Mouse (Mus musculus) heart, postnatal 0 days (tissue): ENCODE data around the gene Pdcd1lg2. TPM values are rescaled to one million over a fixed set of nuclear protein-coding genes. Genes with fewer than 3 reads are reported as not detected.

Source experiments
- ATAC-seq: fragments of 200-750 bp; cut with Nextera tagmentation; 2 replicates; pipeline ENCODE4 v1.8.0; 2017; ENCODE audit warnings: low read depth, moderate number of reproducible peaks, moderate library complexity; ENCODE audit not compliant: insufficient read depth
- DNase-seq: peaks from one replicate; pipeline ENCODE4 v3.0.0-alpha.2; 2016; ENCODE audit warnings: low spot score
- H3K27ac ChIP-seq: fragments of 300-500 bp; sonication (generic); 2 replicates; pipeline ENCODE4 v1.5.1; 2014; ENCODE audit warnings: low read depth, mild to moderate bottlenecking
- H3K27me3 ChIP-seq: fragments of 300-500 bp; sonication (generic); 2 replicates; pipeline ENCODE4 v1.6.1; 2014; ENCODE audit warnings: low read length, mixed read lengths; ENCODE audit not compliant: control insufficient read depth, insufficient read depth
- H3K36me3 ChIP-seq: fragments of 300-500 bp; sonication (generic); replicated peaks from 2 replicates; pipeline ENCODE4 v1.6.1; 2014; ENCODE audit warnings: low read length, mixed read lengths; ENCODE audit not compliant: control insufficient read depth, insufficient read depth
- H3K4me1 ChIP-seq: fragments of 300-500 bp; sonication (generic); 2 replicates; pipeline ENCODE4 v1.6.1; 2014; ENCODE audit warnings: antibody characterized with exemption; ENCODE audit not compliant: control insufficient read depth, insufficient read depth
- H3K4me2 ChIP-seq: fragments of 300-500 bp; sonication (generic); 2 replicates; pipeline ENCODE4 v1.6.1; 2014; ENCODE audit warnings: low read depth, mild to moderate bottlenecking, low read length, moderate library complexity
- H3K4me3 ChIP-seq: fragments of 300-500 bp; sonication (generic); 2 replicates; pipeline ENCODE4 v1.5.1; 2014; ENCODE audit warnings: low read depth, low read length
- H3K9ac ChIP-seq: fragments of 300-500 bp; sonication (generic); replicated peaks from 2 replicates; pipeline ENCODE4 v1.6.1; 2014; ENCODE audit warnings: low read depth, low read length, mixed read lengths
- H3K9me3 ChIP-seq: fragments of 300-500 bp; sonication (generic); replicated peaks from 2 replicates; pipeline ENCODE4 v1.6.1; 2016; ENCODE audit warnings: low read length; ENCODE audit not compliant: control insufficient read depth
- CTCF ChIP-seq: IDR thresholded peaks from 2 replicates; pipeline ENCODE4 v1.5.1; 2016; ENCODE audit warnings: antibody characterized with exemption, control low read depth, low read depth
- EP300 ChIP-seq: IDR thresholded peaks from 2 replicates; pipeline ENCODE4 v1.6.1; 2016; ENCODE audit warnings: antibody characterized with exemption, low read depth
- WGBS: fragments of 180-500 bp; shearing (Covaris S2); extraction: QIAGEN DNeasy Blood & Tissue Kit; methylation state at CpG from one replicate; pipeline ENCODE4 v1.1.7; 2014; 5-methylcytosine and 5-hydroxymethylcytosine counted together
- polyA plus RNA-seq: library from polyadenylated mRNA; unstranded; fragments of >200 nt; fragmentation: Nextera tagmentation; extraction: Ambion mirVana; gene quantifications from 2 replicates; pipeline ENCODE4 v1.2.1, GENCODE M21; 2015
- total RNA-seq: library from RNA; depleted of rRNA; stranded (reverse); fragments of >200 nt; gene quantifications from 2 replicates; pipeline ENCODE4 v1.2.3, GENCODE M21; 2014; ENCODE audit warnings: low replicate concordance

Pdcd1lg2 gene
- total and polyA plus RNA-seq, 2 experiments from 2014 or later: not detected

GRCm38 (mm10) chr19:29420397-29420796, 9.7 kb downstream of the Pdcd1lg2 start:
- Histone ChIP-seq H3K36me3 (no peaks in the 10 kb centered on the region), H3K9me3 (no peaks in the 10 kb centered on the region), H3K4me3 (no peak overlapping the region), H3K27ac (no peak overlapping the region), H3K27me3 (no peaks in the 10 kb centered on the region), H3K4me2 (no peak overlapping the region), H3K9ac (no peak overlapping the region), H3K4me1 (peaks cover 6% of the 10 kb centered on the region)
- WGBS: 88% methylated on average over 8 of the region's 8 CpGs
- DNase-seq (no peak), ATAC-seq (no peak)
- TF ChIP-seq CTCF: no peak
- TF ChIP-seq EP300: no peak

- H3K4me3 ChIP-seq: no peak overlapping the region
These were observed 11.4 kb downstream of the Pdcd1lg2 start for GRCm38 (mm10) chr19:29422013-29422645.

GRCm38 (mm10) chr19:29422796-29423195, 12.1 kb downstream of the Pdcd1lg2 start:
- no peaks in the 10 kb centered on the region for H3K36me3 ChIP-seq
- H3K27me3 ChIP-seq: no peaks in the 10 kb centered on the region
- no peak for TF ChIP-seq CTCF
- no peak for TF ChIP-seq EP300
- H3K4me3 ChIP-seq: no peak overlapping the region
- DNase-seq (no peak), ATAC-seq (no peak)
- H3K9ac ChIP-seq: no peak overlapping the region
- no peaks in the 10 kb centered on the region for H3K9me3 ChIP-seq
- WGBS: 78% methylated on average over 7 of the region's 7 CpGs
- H3K4me1 ChIP-seq: peaks cover 6% of the 10 kb centered on the region
- no peak overlapping the region for H3K27ac ChIP-seq
- no peak overlapping the region for H3K4me2 ChIP-seq

More at GRCm38 (mm10) chr19:29422013-29422645, 11.4 kb downstream of the Pdcd1lg2 start:
- Histone ChIP-seq H3K9me3 (no peaks in the 10 kb centered on the region), H3K36me3 (no peaks in the 10 kb centered on the region), H3K9ac (no peak overlapping the region), H3K27me3 (no peaks in the 10 kb centered on the region), H3K27ac (no peak overlapping the region), H3K4me1 (peaks cover 6% of the 10 kb centered on the region), H3K4me2 (no peak overlapping the region)
- DNase-seq (no peak), ATAC-seq (no peak)
- WGBS: 85% methylated on average over 16 of the region's 16 CpGs
- no peak for TF ChIP-seq EP300

- H3K9ac ChIP-seq: no peak overlapping the region
- DNase-seq: no peak
- no peak overlapping the region for H3K4me2 ChIP-seq
- H3K9me3 ChIP-seq: no peaks in the 10 kb centered on the region
- no peaks in the 10 kb centered on the region for H3K36me3 ChIP-seq
- no peak overlapping the region for H3K27ac ChIP-seq
- TF ChIP-seq EP300: no peak
- TF ChIP-seq CTCF: no peak
- ATAC-seq: no peak
- H3K27me3 ChIP-seq: no peaks in the 10 kb centered on the region
- no peaks in the 10 kb centered on the region for H3K4me1 ChIP-seq
- no peak overlapping the region for H3K4me3 ChIP-seq
- WGBS: 81% methylated on average over 3 of the region's 3 CpGs
These were observed 19.8 kb downstream of the Pdcd1lg2 start for GRCm38 (mm10) chr19:29430516-29430915.

GRCm38 (mm10) chr19:29430953-29431352, 20.2 kb downstream of the Pdcd1lg2 start:
- H3K9me3 ChIP-seq: no peaks in the 10 kb centered on the region
- no peaks in the 10 kb centered on the region for H3K4me1 ChIP-seq
- no peak overlapping the region for H3K27ac ChIP-seq
- H3K4me3 ChIP-seq: no peak overlapping the region
- WGBS: 47% methylated on average over 3 of the region's 3 CpGs
- no peaks in the 10 kb centered on the region for H3K36me3 ChIP-seq
- H3K27me3 ChIP-seq: no peaks in the 10 kb centered on the region
- H3K9ac ChIP-seq: no peak overlapping the region
- no peak for TF ChIP-seq CTCF
- no peak for TF ChIP-seq EP300
- no peak for DNase-seq
- ATAC-seq: no peak
- H3K4me2 ChIP-seq: no peak overlapping the region
